Mouse (Mus musculus) cerebellum, adult 2 months (tissue): ENCODE measurements around the gene Txnrd2. TPM values are rescaled to one million over a fixed set of nuclear protein-coding genes. Genes with fewer than 3 reads are reported as not detected.

Experiments used
- DNase-seq, 2 experiments: peaks; one replicate each; pipeline ENCODE4 v3.0.0; 2021
- H3K27ac ChIP-seq: fragments of 200-500 bp; 2 replicates; pipeline ENCODE4 v1.5.1; 2012; ENCODE audit warnings: low read length, control low read depth, inconsistent platforms; ENCODE audit not compliant: insufficient read depth
- H3K27me3 ChIP-seq: fragments of 200-500 bp; 2 replicates; pipeline ENCODE4 v1.6.1; 2012; ENCODE audit warnings: inconsistent platforms, mild to moderate bottlenecking, low read length, moderate library complexity; ENCODE audit not compliant: control insufficient read depth, insufficient read depth
- H3K4me1 ChIP-seq: fragments of 200-500 bp; 2 replicates; pipeline ENCODE4 v1.6.1; 2011; ENCODE audit warnings: low read length; ENCODE audit not compliant: control insufficient read depth, insufficient read depth
- H3K4me3 ChIP-seq: fragments of 200-500 bp; replicated peaks from 2 replicates; pipeline ENCODE3; 2011; ENCODE audit warnings: mild to moderate bottlenecking, low read depth, low read length, control low read depth; ENCODE audit not compliant: insufficient read depth
- CTCF ChIP-seq: fragments of 200-500 bp; IDR thresholded peaks from 2 replicates; pipeline ENCODE4 v1.5.1; 2011; ENCODE audit warnings: low read depth, mild to moderate bottlenecking, control low read depth, low read length, moderate library complexity, borderline replicate concordance; ENCODE audit not compliant: insufficient read depth
- POLR2A ChIP-seq: fragments of 200-500 bp; IDR thresholded peaks from 2 replicates; pipeline ENCODE4 v1.6.1; 2011; ENCODE audit warnings: low read length, control low read depth, borderline replicate concordance; ENCODE audit not compliant: insufficient read depth
- WGBS: fragments of 180-500 bp; shearing (Covaris S2); methylation state at CpG from one replicate; pipeline ENCODE4 v1.1.7; 2018; 5-methylcytosine and 5-hydroxymethylcytosine counted together
- polyA plus RNA-seq: library from polyadenylated mRNA; depleted of rRNA; stranded (reverse); fragments of >200 nt; gene quantifications from 2 replicates; pipeline ENCODE4 v1.2.3, GENCODE M21; 2012

The Txnrd2 gene
- polyA plus RNA-seq, 1 experiment, result 20.6 TPM

DNA sequence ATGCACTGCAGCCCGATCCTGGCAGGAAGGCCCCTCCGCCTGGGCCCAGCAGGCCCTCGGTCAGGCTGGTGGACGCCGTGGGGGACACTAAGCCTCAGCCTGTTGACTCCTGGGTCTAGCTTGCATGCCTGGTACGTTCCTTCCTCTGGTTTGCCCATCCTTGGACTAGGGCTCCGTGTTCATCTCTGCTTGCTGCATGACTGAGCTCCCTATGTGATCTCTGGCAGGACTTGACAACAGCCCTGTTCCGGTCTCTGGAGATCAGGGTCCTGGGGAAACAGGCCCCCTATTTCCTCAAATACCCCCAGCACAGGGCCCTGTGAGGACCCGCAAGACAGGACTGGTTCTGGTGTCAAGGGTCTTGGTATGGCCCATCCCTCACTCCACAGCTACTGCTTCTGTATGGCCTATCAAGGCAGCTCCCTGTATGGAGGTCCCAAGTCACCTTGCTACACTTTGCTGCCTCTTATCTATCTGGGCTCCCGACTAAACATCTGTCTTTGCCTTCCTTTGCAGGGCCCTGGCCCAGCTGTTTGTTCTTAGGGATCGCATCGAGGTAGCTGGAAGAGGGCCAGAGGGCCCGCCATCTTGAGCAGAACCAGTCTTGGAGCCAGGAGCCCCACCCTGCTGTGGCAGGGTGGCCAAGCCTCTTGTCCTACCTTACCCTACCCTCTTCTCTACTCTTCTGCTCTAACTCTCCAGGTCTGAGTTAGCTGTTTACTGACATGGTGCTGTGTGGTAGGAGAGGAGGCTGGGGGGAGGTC, 20.9 kb upstream of the Txnrd2 start:
- Histone ChIP-seq H3K4me1 (peaks cover 8% of the 10 kb centered on the region), H3K27me3 (no peaks in the 10 kb centered on the region), H3K27ac (no peak overlapping the region), H3K4me3 (no peak overlapping the region)
- DNase-seq, result no peak
- no peak for TF ChIP-seq POLR2A
- no peak for TF ChIP-seq CTCF
- 46% methylated on average over 13 of the region's 13 CpGs for WGBS

DNA sequence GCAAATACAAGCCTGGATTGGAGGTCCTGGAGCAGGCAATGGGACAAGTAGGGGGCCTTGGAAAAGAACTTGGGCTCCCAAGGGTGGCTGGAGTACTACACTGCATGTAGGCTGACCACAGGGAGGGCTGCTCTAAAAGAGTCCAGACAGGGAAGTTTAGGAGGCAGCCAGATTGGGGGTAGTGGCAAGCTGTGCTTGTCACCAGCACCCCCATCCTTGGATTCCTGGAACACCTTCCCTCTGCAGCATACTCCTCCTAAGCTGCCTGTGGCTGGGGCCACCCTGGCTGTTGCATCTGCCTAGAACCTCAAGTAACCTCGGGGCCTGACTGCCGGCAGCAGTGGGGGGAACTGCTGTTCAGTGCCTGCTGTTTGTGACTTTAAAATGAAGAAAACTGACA, 20.3 kb upstream of the Txnrd2 start:
- Histone ChIP-seq H3K4me1 (peaks cover 14% of the 10 kb centered on the region), H3K27me3 (no peaks in the 10 kb centered on the region), H3K4me3 (no peak overlapping the region), H3K27ac (no peak overlapping the region)
- DNase-seq, result no peak
- TF ChIP-seq CTCF (no peak), POLR2A (no peak)
- 67% methylated on average over 2 of the region's 2 CpGs for WGBS

DNA sequence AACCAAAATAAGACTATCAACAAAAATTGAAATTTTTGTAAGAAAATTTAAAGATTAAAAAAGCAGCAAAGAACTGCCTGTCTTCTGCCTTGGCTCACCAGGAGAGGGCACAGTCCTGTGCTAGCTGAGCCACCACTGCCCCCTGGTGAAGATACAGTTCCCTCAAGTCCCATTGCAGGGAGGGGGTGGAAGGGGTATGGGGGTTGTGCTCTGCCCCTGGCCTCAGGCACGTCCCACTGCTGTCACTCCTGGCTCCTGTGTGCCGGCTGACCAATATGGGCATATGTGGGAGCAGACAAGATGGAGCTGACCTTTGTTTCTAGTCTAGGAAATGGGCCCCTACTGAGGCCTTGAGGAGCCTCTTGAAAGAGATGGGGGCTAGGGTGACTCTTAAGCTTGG, 19.9 kb upstream of the Txnrd2 start:
- 20% methylated on average over 2 of the region's 2 CpGs for WGBS
- Histone ChIP-seq H3K27ac (no peak overlapping the region), H3K4me1 (peaks cover 17% of the 10 kb centered on the region), H3K27me3 (no peaks in the 10 kb centered on the region), H3K4me3 (no peak overlapping the region)
- TF ChIP-seq POLR2A (no peak), CTCF (peak; percentile 77)
- no peak for DNase-seq

DNA sequence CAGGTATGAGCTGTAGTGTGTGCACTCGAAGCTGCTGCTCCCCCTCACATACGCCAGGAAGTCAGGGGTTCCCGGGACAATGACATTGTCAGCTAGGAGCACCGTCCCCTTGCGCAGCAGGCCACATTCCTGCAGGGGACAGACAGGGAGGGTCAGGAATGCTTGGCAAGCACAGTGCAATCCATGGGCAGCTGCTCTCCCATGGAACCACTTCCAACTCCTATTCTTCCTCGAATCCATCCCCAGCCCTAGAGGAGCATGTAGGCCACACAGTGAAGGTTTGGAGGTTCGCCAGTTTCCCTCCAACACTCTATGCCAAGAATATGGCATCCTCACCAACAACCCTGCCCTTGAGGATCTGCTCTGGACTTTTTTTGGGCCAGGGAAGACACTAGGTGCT, 18.3 kb upstream of the Txnrd2 start:
- peak overlapping the region; percentile 15; the same call in 1 of the 2 replicates for H3K27ac ChIP-seq
- peak in 1 of 2 experiments; percentile 62 for DNase-seq
- WGBS, result 14% methylated on average over 7 of the region's 7 CpGs
- TF ChIP-seq CTCF (no peak), POLR2A (no peak)
- H3K4me1 ChIP-seq, result peaks cover 25% of the 10 kb centered on the region
- no peaks in the 10 kb centered on the region for H3K27me3 ChIP-seq
- H3K4me3 ChIP-seq, result no peak overlapping the region

DNA sequence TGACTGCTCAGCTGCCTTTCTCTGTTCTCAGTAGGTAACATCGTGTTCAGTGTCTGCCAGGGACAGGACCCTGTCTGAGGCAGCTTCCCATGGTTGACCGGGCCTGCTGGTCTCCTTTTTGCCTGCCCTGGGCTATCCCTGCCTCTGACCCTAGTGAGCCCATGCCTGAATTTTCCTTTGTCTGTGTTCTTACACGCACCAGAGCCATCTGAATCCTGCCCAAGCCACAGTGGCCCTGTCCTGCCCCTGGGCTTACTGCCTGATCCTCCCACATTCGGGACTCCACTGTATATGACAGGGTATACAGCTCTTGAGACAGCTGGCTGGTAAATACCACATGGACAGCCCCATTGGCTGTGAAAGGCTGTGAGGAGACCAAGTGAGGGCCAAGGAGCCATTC, 16.4 kb upstream of the Txnrd2 start:
- 70% methylated on average over 4 of the region's 4 CpGs for WGBS
- H3K4me1 ChIP-seq, result peaks cover 25% of the 10 kb centered on the region
- no peak for DNase-seq
- H3K27me3 ChIP-seq, result no peaks in the 10 kb centered on the region
- no peak overlapping the region for H3K27ac ChIP-seq
- TF ChIP-seq POLR2A (no peak), CTCF (no peak)
- no peak overlapping the region for H3K4me3 ChIP-seq

DNA sequence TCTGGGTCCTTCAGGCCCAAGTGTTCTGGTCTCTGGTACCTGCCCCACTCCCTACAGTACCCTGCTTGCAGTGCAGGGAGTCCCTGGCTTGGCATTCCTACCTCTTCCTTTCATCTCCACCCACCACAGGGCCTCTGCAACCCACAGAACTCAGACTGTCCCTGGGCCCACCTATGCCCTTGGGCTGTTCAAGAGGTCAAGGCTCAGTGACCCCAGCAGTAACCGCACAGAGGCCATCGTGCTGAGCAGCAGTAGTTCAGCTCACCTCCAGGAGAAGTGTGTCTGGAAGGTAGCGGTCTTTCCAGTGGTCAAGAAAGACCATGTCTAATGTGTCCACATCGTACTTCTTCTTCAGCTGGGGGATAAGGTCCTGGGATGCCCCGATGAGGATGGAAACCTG, 15.8 kb upstream of the Txnrd2 start:
- no peak overlapping the region for H3K4me3 ChIP-seq
- no peak overlapping the region for H3K27ac ChIP-seq
- no peak for TF ChIP-seq POLR2A
- peaks cover 25% of the 10 kb centered on the region for H3K4me1 ChIP-seq
- no peak for DNase-seq
- no peaks in the 10 kb centered on the region for H3K27me3 ChIP-seq
- 75% methylated on average over 5 of the region's 5 CpGs for WGBS

DNA sequence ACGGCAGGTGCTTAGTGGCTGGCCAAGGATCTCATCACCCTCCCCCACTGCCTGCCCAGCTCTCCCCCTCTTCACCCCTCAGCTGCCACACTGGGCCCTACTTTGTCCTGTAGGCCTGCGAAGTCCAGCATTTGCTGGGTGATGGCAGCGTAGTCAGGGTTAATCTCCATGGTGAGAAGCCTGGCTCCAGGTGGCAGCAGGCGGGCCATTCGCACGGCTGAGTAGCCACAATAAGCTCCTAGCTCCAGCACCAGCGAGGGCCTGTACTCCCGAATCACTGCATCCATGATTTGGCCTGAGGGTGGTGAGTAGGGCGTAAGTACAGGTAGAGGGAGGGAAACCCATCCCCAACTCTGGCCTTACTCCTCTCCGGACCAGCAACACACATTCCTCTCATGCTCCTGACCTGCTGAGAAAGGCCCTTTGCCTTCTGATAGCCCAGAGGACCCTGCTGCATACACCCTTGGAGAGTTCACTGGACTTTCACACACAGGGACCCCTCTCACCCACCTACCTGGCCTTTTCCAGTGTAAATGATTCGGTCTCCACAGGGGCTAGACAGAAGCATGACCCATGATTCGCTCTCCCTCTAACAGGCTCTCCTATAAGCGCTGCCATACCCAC, 15.0 kb upstream of the Txnrd2 start:
- no peak for DNase-seq
- Histone ChIP-seq H3K4me3 (peak overlapping the region; percentile 5), H3K27ac (peak overlapping the region; percentile 15), H3K4me1 (peaks cover 25% of the 10 kb centered on the region), H3K27me3 (no peaks in the 10 kb centered on the region)
- TF ChIP-seq CTCF (no peak), POLR2A (no peak)
- 37% methylated on average over 13 of the region's 13 CpGs for WGBS

DNA sequence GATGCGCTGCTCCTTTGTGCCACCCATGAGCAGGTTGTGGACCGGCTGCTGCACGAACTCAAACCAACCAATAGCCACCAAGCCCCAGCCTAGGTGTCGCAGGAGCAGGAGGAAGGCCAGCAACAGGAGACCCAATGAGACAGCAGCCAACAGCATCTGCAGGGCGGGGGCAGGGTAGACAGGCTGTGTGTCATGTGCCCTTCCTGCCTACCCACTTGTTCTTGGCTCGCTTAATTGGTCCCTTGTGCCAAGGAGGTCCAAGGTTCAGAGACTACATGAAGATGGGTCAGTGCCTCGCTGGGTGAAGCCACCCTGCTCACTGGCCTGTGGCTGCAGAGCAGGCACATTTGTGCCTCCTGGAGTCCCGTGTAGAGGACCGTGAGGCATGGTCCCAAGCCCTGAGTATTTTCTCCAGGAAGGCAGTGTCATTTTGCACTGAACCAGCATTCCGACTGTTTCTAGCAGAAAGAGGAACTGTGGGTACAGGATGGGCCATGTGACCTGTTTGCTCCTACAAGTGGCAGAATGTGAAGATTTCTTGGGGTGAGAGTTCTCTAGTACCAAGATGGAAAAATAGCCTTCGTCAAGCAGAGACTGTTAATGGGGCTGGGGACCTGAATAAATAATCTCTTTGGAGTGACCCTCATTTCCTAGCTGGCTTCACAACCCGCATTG, 14.2 kb upstream of the Txnrd2 start:
- peak overlapping the region; percentile 8; the same call in 1 of the 2 replicates for H3K27ac ChIP-seq
- peak; percentile 44 to 66 for DNase-seq
- peaks cover 25% of the 10 kb centered on the region for H3K4me1 ChIP-seq
- TF ChIP-seq CTCF (no peak), POLR2A (no peak)
- no peaks in the 10 kb centered on the region for H3K27me3 ChIP-seq
- WGBS, result 32% methylated on average over 12 of the region's 12 CpGs
- H3K4me3 ChIP-seq, result no peak overlapping the region
